Mouse (Mus musculus): ENCODE results near the gene Syap1. TPM values are rescaled to one million over a fixed set of nuclear protein-coding genes. Genes with fewer than 3 reads are reported as not detected.

Gene Syap1
- polyA plus RNA-seq, 1 experiment from 2014 or later: 50.3 TPM

MicroRNAs within 50 kb of the gene (microRNA counts, 519-probe panel; counts per million panel counts)
- 2,395 counts per million, percentile 44 among the panel's probes with 10 or more counts for microRNA mmu-miR-3473

Small RNA genes lying within 50 kb of the gene (microRNA-seq; reads per million reads assigned to microRNA genes)
- gene Mir3473a (ENCODE audit: borderline number of aligned reads): not detected

Other genes with a start within 250 kb of the Syap1 start
- gene Reps2, start 244.8 kb downstream of the Syap1 start, polyA plus RNA-seq (2014; fragmentation: Nextera tagmentation; extraction: Ambion mirVana): 3.1 and 4.2 TPM in 2 replicates
- gene Rbbp7, start 128.0 kb downstream of the Syap1 start, polyA plus RNA-seq (2014; fragmentation: Nextera tagmentation; extraction: Ambion mirVana): 471 and 515 TPM in 2 replicates
- 11.9 and 13.0 TPM in 2 replicates for gene Txlng, start 59.0 kb downstream of the Syap1 start, polyA plus RNA-seq (2014; fragmentation: Nextera tagmentation; extraction: Ambion mirVana)
- 77.7 and 99.7 TPM in 2 replicates for gene Ctps2, start 12.8 kb upstream of the Syap1 start, polyA plus RNA-seq (2014; fragmentation: Nextera tagmentation; extraction: Ambion mirVana)
- gene S100g, start 76.2 kb upstream of the Syap1 start, polyA plus RNA-seq (2014; fragmentation: Nextera tagmentation; extraction: Ambion mirVana): 0.66 TPM in 1 of 2 replicates, not detected in the other